Mouse (Mus musculus): ENCODE measurements around the gene Itga9.

DNA sequence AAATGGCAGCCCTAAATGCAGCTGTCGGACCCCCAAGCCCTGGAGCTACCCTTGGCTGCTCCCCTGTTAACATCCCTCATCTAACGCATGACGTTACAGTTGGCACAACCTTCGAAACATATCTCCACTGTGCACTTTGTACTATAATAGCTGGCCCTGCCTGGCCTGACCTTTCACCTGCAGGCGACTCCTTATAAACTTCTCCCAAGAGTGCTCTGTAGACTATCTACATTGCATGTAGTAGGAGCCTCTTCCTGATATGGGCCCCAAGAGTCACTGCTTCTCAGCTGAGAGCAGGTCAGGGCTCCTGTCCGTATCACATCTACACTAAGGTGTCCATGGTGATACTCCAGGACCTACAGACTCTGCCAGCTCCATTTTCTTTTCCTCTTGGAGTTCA, 199.2 kb downstream of the Itga9 start:
- TF ChIP-seq CTCF (IDR thresholded peaks at IDR 0.05; ENCODE audit: low read depth, low read length) (no peak), POLR2A (IDR thresholded peaks at IDR 0.05; ENCODE audit: extremely low read depth, insufficient read depth, low read length) (no peak)

Data from liver, adult 2 months (tissue).